Mouse (Mus musculus): ENCODE data around the gene Sipa1l1.

Sipa1l1 gene

DNA sequence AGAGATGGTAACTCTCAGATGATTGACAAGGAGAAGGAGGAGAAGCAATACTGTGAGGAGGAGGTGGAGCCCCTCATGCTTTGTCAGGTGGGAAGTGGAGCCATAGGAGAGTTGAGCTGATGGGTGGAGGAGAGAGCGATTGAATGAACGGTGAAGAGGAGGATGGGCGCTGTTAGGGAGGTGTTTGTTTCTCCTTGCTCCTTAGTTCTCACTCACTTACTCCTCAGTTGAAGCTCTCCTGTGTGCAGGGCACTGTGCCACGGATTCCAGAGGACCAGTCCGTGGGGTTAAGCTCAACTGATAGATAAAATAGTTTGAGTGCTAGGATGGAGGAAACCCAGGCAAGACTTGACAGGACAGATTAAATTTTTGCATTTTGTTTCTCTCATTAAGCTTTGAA lies 22.6 kb downstream of the Sipa1l1 start:
- TF ChIP-seq GATA4 (IDR thresholded peaks at IDR 0.05; ENCODE audit: insufficient replicate concordance, low read length): no peak

DNA sequence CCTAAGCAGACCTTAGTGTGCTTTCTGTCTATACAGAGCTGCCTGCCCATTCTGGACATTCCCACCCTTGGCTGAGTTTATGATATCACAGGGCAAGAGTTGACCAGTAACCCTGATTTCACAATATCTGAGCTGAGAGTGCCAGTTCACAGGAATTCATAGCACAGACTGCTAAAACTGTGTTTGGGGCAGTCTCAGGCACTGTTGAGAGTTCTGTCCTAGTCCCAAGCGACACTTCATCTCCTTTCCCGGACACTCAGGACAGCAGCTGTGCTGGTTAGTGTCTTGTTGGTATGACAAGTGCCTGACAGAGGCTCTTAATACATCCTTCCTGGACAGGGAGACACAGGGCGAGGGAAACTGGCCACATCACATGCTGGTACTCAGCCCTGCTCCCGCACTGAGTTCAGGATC lies 23.5 kb downstream of the Sipa1l1 start:
- TF ChIP-seq GATA4 (IDR thresholded peaks at IDR 0.05; ENCODE audit: insufficient replicate concordance, low read length): no peak

DNA sequence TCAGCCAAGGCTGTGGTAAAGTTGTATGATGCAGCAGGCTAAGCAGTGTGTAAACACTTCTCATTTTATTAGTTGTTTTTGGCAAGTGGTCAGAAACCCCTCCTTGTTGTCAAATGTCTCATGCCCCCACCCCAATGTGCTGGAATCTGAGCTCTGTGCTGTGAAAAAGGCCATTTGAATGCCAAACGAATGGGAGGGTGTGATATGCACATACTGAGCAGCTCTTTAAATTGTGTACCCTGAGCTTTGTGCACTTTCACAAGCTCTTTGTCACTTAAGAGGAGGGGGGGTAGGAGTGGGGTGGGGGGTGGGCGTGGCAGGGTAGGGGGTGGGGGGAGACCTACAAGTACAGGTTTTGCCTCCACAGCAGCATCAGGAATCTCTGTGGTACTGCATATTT lies 24.4 kb downstream of the Sipa1l1 start:
- TF ChIP-seq GATA4 (IDR thresholded peaks at IDR 0.05; ENCODE audit: insufficient replicate concordance, low read length): no peak

DNA sequence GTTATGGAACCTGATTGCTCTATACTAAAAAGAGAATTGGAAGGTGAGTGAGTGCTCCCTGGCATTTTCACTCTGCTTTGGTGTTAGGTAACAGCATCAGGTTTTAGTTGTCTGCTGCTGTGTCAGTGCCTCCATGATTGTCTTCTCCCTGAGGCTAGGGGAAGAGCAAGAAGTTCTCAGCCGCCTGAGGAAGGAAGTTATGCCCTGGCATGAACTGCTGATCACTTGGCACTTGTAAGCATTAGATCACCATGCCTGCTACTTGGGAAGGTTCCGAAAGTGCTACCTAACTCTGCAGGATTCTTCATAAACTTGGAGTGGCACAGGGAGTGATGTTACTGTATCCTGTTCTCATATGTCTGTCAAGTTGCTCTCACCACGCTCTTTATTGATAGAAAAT lies 25.8 kb downstream of the Sipa1l1 start:
- TF ChIP-seq GATA4 (IDR thresholded peaks at IDR 0.05; ENCODE audit: insufficient replicate concordance, low read length): no peak

DNA sequence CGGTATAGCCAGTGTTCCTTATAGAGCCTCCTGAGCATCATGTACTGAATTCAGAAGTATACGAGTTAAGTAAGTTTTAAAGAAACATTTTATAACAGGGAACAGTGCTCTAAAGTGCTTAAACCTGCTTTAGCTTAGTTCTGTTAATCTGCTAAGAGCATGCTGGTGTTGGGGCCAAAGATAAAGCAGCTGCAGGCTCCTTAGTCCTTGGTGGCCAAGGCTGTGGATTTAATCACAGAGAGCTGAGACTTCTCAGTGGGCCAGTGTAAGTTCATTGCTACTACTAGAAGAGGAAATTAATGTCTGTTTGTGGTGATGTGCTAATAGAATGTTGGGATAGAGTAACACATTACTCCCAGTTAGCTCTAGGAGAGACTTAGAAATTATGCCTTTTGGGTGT lies 27.1 kb downstream of the Sipa1l1 start:
- TF ChIP-seq GATA4 (IDR thresholded peaks at IDR 0.05; ENCODE audit: insufficient replicate concordance, low read length): no peak

DNA sequence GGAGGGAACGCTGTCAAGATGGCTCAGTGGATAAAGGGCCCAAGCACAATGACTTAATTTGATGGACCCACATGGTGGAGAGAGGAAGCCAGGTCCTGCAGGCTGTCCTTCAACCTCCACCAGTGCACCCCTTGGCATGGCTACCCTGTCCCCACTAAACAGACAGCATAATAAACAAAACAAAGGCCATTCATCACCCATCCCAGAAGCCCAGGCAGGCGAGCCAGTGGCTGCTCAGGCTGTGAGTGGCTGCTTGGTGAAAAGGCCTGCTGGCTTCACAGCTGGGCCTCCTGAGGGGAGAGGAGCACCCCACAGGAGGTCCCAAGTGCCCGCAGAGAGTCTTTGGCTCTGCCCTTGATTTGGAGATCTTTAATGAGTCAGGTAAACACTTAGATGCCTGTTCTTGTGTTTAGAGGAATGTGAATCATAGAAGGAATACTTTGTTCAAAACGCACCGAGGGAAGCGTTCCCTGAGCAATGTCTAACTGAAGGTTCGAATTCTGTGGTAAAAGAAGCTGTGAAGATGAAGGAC lies 27.6 kb downstream of the Sipa1l1 start:
- no peak for TF ChIP-seq GATA4 (IDR thresholded peaks at IDR 0.05; ENCODE audit: insufficient replicate concordance, low read length)

DNA sequence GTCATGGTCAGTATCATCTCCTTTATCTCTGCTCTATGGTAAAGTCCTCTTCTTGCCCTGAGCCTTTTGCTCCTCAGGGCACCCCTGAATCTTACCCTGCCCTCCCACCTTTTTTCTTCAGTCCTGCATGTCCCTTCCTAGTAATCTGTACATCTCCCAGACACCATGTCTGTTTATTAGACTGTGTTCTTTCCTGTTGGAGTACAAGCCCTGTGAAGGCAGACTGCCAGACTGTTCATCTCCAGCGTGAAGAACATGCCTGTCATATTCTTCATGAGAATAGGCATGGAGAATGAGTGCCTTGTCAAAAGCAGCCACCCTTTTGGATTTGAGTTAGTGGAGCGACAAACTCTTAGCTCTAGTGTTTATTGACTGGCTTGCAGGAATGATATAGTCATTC lies 28.1 kb downstream of the Sipa1l1 start:
- TF ChIP-seq GATA4 (IDR thresholded peaks at IDR 0.05; ENCODE audit: insufficient replicate concordance, low read length): no peak

DNA sequence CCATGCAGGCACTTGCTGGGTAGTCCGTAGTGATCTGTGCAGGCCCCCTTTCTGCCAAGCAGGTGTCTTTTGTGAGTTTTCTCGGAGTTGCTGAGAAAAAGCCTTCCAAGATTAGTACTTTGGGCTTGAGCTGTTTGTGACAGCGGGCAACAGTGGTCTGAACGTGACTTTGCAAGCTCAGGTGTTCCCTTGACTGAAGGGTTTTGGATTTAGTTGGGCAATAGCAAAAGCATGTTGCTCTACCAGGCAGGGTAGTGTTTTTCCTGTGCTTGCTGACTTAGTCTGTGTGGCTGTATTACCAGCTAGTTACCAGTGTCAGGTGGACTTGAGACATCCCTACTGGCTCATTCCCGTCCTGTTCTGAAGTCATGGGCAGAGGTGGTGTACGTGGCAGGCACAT lies 30.2 kb downstream of the Sipa1l1 start:
- no peak for TF ChIP-seq GATA4 (IDR thresholded peaks at IDR 0.05; ENCODE audit: insufficient replicate concordance, low read length)

DNA sequence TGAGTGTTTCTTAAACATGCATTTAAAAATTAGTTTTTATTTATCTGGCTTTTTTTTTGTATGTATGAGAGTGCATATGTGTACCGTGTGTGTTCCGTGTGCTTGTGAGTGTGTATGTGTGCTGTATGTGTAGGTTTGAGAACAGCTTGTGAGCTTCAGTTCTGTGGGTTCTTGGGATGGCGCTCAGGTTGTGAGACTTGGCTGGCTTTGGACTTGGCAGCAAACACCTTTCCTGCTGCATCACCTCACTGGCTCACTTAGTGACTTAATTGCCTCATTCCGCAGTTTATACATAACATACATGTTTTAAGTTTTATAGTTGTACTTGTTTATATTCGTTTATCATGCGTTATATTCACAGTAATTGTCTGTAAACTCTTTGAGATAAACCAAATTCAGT lies 35.0 kb downstream of the Sipa1l1 start:
- no peak for TF ChIP-seq GATA4 (IDR thresholded peaks at IDR 0.05; ENCODE audit: insufficient replicate concordance, low read length)

DNA sequence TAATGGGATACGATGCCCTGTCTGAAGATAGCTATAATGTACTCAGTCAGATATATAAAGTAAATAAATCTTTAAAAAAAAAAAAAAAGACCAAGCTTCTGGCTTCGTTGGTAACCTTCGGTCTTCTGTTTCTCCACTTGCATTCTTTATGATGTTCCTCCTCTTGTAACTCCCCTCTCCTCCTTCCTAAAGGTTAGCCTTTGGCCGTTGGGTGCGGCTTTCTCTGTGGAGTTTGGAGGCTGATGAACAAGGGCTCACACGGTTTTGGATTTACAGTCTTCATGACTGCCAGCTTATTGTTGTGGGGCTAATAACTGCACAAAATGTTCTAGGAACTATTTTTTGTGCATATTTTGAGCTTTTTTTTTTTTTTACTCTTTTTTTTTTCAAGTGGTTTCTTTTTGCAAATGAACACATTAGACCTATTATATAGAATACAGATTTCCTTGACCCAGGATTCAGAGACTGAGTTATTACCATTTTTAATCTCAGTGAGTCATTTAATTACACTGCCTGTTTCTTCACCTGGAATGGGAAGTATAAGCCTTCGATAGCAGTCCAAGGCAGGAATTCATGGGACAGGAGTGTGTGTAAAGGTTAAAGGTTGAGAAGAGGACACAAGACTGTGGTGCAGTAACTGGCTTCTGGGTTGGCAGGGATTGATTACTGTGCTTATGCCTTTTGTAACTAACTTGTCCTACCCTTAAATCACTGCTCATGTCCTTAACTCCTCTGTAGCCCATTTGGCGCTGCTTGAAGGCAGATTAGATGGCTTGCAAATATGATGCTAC lies 37.9 kb downstream of the Sipa1l1 start:
- no peak for TF ChIP-seq GATA4 (IDR thresholded peaks at IDR 0.05; ENCODE audit: insufficient replicate concordance, low read length)

DNA sequence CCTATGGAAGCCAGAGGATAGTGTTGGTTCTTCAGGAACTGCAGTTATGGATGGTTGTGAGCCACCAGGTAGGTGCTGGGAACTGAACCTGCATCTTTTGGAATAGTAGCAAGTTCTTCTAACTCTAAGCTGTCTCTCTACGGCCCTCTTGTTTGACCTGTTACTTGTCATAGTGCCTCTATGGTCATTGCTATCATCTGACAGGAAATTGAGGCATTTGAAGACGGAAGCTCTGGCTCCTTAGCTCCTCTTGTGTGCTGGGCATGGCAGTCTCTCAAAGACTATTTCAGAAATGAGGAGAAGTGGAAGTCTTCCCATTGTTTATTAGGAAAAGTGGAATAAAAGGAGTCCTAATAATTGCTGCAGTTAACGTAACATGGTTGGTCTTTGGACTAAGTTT lies 38.9 kb downstream of the Sipa1l1 start:
- TF ChIP-seq GATA4 (IDR thresholded peaks at IDR 0.05; ENCODE audit: insufficient replicate concordance, low read length): no peak

DNA sequence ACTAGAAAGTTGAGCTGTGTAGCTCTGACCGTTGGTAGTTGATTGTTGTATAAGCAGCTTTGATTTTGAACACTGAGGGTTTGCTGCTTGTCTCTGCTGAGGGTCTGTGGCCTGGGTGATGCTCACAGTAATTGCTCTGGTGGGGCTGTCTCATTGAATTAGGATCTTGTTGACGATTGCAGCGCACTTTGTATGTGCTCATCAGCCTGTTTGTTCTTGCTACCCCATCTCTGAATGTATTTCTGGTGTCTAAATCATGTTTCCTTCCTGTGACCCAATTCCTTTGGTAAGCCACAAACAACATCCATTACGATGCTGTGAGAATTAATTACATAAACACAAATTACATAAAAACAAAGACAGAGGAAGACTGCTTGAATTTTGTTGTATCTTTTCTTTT lies 39.5 kb downstream of the Sipa1l1 start:
- TF ChIP-seq GATA4 (IDR thresholded peaks at IDR 0.05; ENCODE audit: insufficient replicate concordance, low read length): no peak

DNA sequence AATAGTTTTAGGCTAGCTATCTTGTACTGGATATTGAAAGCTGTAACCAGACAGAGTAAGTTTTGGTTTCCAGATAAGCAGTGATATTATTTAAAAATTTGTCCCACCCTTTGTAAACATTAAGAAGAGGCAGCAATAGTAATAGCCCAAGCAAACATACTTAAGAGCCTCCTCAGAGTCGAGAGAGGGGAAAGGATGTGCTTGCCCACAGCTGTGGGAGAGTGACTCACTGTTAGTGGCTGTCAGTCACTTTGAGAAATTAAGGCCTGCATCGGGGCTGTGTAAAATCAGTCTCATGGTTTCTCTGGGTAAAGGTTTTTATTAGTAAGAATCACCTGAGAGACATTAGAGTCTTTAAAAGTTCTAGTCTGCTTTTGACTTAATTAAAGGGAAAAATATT lies 40.6 kb downstream of the Sipa1l1 start:
- TF ChIP-seq GATA4 (IDR thresholded peaks at IDR 0.05; ENCODE audit: insufficient replicate concordance, low read length): no peak

DNA sequence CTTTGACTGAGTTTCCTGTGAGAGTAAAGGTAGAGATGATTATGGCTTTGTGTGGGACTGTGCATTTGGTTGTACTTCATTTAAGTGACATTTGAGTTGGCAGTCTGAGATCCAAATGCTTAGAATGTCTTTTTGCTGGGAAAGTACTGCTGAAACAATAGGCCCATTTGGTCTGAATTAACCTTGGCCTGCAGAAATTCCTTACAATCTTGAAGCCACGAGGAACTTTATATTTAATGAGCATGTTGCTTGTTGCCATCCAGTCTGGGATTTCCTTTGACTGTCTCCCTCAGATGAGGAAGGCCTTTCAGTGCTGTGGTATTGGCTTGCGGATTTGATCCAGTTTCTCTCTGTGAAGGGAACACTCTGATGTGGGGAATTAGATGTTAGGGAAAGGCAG lies 43.9 kb downstream of the Sipa1l1 start:
- no peak for TF ChIP-seq GATA4 (IDR thresholded peaks at IDR 0.05; ENCODE audit: insufficient replicate concordance, low read length)

DNA sequence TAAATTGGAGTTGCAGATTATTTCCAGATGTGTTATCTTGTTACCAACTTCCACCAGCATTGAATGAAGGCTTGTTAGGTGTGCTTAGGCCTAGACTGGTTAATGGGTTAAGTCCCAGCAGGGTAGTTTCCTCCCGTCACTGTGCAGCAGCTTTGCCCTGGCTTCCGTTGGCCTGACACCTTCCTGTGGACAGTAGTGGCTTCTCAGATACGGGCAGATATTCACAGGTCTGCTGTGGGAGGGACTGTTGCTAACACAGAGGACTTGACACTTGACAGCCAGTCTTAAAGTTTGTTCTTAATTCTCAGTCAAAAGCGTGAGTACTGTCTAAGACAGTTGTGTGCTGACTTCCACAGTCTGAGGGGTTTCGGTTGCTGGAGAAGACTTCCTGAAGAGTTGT lies 45.8 kb downstream of the Sipa1l1 start:
- no peak for TF ChIP-seq GATA4 (IDR thresholded peaks at IDR 0.05; ENCODE audit: insufficient replicate concordance, low read length)

DNA sequence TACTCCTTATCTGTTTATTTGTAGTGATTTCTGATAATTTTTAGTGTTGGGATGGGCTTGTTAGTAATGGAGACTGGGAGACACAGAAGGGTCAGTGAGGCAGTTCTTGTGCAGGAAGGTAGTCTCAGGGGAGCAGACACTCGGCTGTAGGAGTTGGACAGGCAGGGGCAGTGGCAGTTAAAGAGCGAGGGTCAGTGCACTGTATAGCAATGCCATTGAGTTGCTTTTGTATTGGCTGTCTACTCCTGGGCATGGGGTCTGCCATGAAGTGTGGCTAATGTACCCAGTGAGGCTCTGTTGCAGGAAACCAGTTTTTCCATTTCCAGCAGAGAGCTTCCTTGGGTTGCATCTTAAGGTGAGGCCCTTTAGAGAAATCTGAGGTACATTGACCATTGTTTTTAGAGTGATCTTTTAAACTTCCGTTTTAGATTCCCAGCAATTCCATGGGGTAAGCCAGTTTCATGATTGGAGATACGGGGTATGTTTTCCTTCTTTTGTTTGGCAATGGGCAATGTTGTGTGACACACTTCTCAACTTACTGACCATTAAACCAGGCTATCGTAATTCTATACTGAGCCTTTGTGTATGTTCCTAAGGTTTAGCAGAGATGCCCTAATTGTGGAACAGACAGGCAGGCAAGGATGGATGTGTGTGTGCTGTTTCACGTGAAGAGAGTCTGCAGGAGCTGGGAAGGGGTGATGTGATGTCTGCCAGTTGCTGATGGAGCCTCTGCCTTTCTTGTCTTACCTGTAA lies 47.9 kb downstream of the Sipa1l1 start:
- no peak for TF ChIP-seq GATA4 (IDR thresholded peaks at IDR 0.05; ENCODE audit: insufficient replicate concordance, low read length)

Data from liver, adult (tissue).